Mouse (Mus musculus) heart, postnatal 36 days (tissue): Measurements from ENCODE around the gene Gm12166. TPM values are rescaled to one million over a fixed set of nuclear protein-coding genes. Genes with fewer than 3 reads are reported as not detected.
"Not testable (repeated sequence)": the region's sequence is repeated elsewhere in the genome, so short reads cannot be mapped to it uniquely, and the experiment has no call there.

Experiments used
- DNase-seq, 2 experiments: peaks; one replicate each; pipeline ENCODE4 v3.0.0; 2021 to 2022
- intact Hi-C: fragments of 180-260 bp; cut with DNase I; formaldehyde crosslinking; loops from one replicate; pipeline ENCODE4 v1.15.1; 2025
- total RNA-seq, 2 experiments: library from RNA; stranded (reverse); gene quantifications; 2 replicates each; pipeline ENCODE4 v1.2.3; 2021

Gene Gm12166
- total RNA-seq, 2 experiments from 2014 or later, result 1.3 to 1.9 TPM

- intact Hi-C loops, result no loop called here
- no peak for DNase-seq
Measured at GRCm38 (mm10) chr11:46058011-46058410, 5.9 kb upstream of the Gm12166 start.

GRCm38 (mm10) chr11:46056770-46057411 is 4.8 kb upstream of the Gm12166 start:
- intact Hi-C loops, result loop anchor here (2.0 kb wide), 1 partner anchor 14 kb away; no protein-coding TSS in a partner anchor
- DNase-seq, result peak; percentile 57 to 71

- intact Hi-C loops, result loop anchor here (2.0 kb wide), 1 partner anchor 15 kb away; no protein-coding TSS in a partner anchor
- peak; percentile 77 to 86 for DNase-seq
Measured at GRCm38 (mm10) chr11:46055896-46056769, 4.0 kb upstream of the Gm12166 start, which contains the start of gene Adam19. Adam19 (plus strand) TSS chr11:46055992.

DNA sequence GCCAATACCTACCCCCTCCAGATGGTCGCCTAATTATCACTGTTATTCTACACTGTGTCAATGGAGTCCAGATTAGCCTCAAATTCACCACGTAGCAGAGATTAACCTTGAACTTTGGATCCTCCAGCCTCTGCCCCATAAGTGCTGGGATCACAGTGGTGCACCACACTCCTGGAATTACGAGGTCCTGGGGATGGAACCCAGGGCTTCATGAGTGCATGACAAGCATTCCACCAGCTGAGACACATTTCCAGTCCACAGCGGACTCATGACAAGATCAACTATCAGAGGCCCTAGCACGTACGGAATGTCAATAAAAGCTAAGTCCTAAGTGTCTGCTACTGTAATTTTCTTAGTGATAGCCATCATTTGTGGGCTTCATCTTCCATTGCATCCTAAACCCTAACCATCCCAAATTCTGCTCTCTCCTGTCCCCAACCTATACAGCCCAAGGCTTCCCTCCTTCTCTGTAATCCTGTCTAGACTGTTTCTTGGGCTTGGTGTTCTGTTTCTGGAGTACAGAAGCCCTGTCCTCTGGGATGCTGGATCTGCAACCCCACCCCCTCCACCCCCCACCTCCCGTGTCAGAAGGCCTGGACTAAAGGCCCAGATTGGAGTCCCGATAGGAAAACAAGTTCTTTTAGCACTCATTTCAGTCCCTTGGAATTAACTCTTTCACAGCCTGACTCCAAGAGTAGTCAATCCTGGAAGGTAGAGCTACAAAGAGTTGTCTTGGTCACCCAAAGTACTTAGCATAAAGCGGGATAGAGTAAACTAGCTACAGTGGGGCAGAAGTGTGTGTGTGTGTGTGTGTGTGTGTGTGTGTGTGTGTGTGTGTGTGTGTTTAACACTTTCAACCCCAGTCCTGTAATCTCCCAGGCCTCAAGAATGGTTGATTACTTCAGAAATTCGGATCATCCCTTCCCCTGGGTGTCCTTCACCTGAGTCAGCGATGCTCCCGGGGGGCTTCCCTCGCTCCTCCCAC is 3.1 kb upstream of the Gm12166 start:
- intact Hi-C loops, result loop anchor here (5.0 kb wide), 1 partner anchor 38 kb away; no protein-coding TSS in a partner anchor
- no peak for DNase-seq

DNA sequence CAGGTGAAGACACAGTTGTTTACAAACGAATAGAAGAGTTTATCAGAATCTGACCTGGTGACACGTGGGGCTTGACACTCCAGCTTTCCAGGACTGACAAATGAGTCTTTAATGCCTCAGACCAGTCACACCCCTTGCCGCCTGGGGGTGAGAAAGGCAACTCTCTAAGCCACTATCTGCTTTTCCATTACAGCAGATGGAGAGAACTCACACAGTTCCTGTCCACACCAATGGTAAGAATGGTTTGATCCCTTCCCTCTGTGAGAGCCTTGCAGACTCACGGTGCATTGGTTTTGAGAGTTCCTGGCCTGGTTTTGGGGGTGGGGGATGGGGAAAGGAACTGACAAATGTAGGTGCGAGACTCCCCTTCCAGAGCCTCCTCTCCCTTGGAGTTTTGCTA is 2.2 kb upstream of the Gm12166 start:
- DNase-seq, result no peak
- intact Hi-C loops, result loop anchor here (5.0 kb wide), 1 partner anchor 37 kb away; no protein-coding TSS in a partner anchor

- not testable (repeated sequence) for DNase-seq
- intact Hi-C loops, result loop anchor here (5.0 kb wide), 1 partner anchor 36 kb away; no protein-coding TSS in a partner anchor
Measured at GRCm38 (mm10) chr11:46053457-46053856, 1.3 kb upstream of the Gm12166 start.

GRCm38 (mm10) chr11:46047264-46047663 is 4.9 kb downstream of the Gm12166 start:
- no peak for DNase-seq
- intact Hi-C loops, result no loop called here

DNA sequence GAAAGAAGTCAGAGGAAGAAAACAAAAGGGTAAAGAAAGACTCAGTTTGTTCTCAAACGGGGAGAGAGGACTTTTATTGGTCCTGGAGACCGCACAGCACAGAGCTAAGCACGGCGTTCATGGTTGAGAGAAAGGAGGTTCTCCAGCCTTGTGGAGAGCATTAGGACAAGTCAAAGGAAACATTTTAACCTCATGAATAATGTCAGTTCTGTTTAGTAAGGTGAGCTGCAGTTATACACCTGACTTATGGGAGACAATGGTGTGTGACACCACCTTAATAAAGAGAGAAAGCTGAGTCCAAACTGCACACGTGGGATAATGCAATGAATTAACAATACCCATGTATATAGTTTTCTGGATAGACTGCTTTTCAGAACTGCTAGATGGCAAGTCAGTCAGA is 7.3 kb downstream of the Gm12166 start:
- DNase-seq, result no peak
- intact Hi-C loops, result no loop called here

DNA sequence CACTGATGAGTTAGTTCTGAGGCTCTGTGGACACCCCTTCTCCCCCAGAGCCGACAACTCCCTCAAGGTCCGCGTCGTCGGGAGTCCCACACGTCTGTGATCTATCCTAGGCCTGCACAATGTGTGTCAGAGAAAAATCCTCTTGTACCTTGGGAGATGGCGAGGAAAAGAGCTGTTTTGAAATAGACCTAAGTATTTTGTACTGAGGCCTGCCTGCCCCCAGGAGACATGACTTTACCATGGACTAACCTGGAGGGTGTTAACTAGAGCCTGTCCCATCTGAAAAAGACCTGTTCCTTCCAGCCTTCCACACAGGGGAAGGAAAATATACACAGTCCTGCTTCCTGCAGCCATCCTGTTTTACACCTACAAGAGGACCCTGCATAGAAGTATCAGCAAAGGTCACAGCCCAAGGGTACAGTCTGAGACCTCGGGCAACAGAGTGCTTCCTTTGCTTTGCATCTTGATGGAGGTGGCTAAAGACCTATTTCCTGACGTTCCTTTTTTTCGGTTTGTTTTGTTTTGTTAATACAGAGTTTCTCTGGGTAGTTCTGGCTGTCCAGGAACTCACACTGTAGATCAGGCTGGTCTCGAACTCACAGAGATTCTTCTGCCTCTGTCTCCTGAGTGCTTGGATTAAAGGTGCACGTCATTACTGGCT is 10.4 kb downstream of the Gm12166 start:
- no peak for DNase-seq
- intact Hi-C loops, result no loop called here

DNA sequence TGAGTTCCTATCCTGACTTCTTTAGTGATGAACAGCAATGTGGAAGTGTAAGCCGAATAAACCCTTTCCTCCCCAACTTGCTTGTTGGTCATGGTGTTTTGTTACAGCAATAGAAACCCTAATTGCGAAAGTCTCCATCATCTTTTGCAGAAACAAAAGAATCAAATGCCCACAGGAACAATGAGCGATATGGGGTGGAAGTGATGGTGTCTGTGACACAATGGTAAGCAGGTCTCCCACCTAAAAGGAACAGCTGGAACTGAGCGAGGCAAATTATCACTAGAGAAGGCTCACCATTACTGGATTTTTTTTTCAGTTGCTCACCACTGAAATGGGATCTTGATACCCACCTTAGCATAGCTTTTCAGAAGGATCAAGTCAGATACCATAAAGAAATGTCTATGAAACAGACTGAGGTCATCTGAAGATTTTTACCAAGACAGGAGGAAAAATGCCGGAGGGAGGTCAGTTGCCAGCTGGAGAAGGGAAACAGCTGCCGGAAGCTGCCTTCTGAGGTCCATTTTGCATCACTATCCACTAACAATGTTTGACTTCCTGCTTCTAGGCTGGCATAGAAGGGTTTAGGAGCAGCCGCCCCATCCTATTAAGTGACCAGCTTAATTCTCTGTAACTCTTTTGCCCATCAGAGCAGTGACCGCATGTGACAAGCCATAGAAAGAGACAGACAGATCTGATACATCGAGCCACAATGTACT is 11.1 kb downstream of the Gm12166 start:
- intact Hi-C loops, result no loop called here
- no peak for DNase-seq

- DNase-seq, result peak in 1 of 2 experiments; percentile 36
- intact Hi-C loops, result no loop called here
Measured at GRCm38 (mm10) chr11:46039335-46039734, 12.8 kb downstream of the Gm12166 start.

DNA sequence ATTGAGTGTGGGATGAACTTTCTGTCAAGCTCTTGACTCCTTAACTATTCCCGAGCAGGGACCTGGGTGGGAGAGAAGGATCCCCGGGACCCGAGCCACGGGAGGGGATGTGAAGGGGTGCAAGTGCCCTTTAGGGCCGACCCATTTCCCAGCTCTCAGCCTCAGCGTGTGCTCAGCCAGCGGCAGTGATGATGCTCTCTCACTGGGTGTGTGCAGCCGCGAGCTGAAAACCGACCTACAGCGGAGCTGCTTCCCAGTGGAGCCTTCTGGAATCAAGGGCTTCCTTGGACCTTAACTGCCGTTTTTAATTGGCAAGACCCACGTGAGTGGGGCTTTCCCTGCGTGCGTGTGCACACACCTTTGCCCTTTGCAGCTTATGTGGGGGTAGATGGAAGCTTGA is 13.2 kb downstream of the Gm12166 start:
- intact Hi-C loops, result no loop called here

DNA sequence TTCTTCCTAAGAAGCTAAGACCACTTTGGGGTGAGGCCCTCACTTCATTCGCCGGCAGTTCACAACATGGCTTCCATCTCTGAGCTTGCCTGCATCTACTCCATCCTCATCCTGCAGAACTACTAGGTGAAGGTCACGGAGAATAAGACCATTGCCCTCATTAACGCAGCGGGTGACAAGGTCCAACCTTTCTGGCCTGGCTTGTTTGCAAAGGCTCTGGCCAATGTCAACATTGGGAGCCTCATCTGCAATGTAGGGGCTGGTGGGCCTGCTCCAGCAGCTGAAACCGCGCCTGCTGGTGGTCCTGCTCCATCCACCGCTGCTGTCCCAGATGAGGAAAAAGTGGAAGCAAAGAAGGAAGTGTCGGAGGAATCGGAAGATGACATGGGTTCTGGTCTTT is 15.7 kb downstream of the Gm12166 start:
- intact Hi-C loops, result no loop called here
- DNase-seq, result no peak

More for the DNA sequence above, 13.2 kb downstream of the Gm12166 start:
- DNase-seq, result no peak

GRCm38 (mm10) chr11:46032956-46033355 is 19.2 kb downstream of the Gm12166 start:
- intact Hi-C loops, result no loop called here
- DNase-seq, result no peak

- intact Hi-C loops, result no loop called here
- no peak for DNase-seq
Measured at GRCm38 (mm10) chr11:46031470-46031869, 20.7 kb downstream of the Gm12166 start.

GRCm38 (mm10) chr11:46030026-46030425 is 22.1 kb downstream of the Gm12166 start:
- DNase-seq, result no peak
- intact Hi-C loops, result no loop called here

DNA sequence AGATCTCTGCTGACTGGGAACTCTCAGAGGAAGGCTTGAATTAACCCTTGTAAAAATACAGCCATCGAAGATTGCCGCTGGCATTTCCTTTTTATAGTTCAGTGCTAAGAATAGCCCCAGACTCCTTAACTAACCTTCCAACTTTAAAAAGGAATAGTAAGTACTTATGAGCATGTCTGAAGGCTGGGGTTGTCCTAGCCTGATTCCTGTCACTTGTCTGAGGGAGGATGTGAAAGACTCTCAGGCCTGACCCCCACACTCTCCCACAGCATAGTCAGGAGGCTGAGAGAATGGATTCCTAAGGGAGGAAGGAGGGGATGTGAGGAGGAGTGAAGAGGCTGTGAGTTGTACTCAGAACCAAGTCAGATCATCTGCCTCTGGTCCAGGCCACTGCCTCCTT is 22.6 kb downstream of the Gm12166 start:
- intact Hi-C loops, result no loop called here
- no peak for DNase-seq

DNA sequence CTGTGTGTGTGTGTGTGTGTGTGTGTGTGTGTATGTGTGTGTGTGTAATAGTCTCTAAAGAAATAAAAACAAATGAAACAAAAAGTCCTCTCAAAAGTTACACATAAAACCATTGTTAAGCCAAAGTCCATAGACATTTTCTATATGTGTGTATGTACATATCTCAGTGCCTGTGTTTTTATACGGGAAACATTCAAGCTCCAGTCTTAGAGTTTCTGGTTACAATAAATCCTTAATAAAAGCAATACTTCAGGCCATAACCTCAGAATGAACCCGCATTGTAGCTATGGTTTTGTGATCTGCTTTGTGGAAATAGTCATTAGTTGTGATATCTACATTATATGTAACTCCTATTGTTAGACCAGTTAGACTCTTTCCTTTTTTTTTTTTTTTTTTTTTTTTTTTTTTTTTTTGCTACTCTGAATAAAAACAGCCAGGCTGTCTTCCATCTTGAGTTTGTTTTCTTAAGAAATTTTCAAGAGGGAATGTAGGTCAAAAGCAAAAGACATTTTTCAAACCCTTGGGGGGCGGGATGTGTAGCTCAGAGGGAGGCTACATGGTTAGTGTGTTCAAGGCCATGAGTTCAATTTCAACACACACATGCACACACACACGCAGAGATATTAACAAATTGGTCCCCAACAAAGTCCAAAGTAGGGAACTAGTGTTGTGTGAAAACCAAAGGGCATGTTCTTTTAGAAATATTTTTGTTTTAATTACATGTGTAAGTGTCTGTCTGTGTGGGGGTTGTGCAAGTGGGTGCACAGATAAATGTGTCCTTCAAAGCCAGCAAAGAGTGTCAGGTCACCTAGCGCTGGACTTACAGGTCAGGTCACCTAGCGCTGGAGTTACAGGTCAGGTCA is 23.9 kb downstream of the Gm12166 start:
- no peak for DNase-seq
- intact Hi-C loops, result no loop called here
